Mouse (Mus musculus): ENCODE measurements at regions not wholly inside any gene's neighbourhood (a gene's known extent, or its start where the extent isn't known, plus 50 kb on each side); places are given as distances from the start of the nearest gene placed in this dataset.

- TF ChIP-seq CTCF (IDR thresholded peaks at IDR 0.05; ENCODE audit: borderline replicate concordance, control insufficient read depth, extremely low read depth, insufficient read depth, low read length, poor library complexity): no peak
- no peak for TF ChIP-seq POLR2A (IDR thresholded peaks at IDR 0.05; ENCODE audit: control insufficient read depth, extremely low read depth, insufficient read depth, low read length, poor library complexity)
Observed at GRCm38 (mm10) chr16:21361406-21361805, 61.5 kb upstream of the Vps8 start.

Data from thymus, adult 2 months (tissue).